In the genomic region with DNA sequence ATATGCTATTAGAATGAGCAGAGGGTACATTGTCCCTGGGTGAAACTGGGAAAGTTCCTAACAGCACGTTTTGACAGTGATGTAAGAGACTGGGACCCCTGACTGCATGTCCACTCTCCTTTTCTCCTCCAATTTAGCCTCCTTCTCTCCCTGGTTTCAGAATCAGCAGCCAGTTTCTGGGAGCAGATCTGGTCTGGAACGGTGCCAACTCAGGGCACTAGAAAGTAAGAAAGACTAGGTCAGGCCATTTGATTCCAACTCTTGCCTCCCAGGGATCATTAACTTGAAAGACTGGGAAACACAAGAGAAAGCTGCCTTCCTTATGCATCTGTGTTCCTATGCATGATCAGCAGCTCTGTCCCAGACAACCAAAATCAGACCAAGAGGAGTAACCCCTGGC, we compare ENCODE assay signal across 16 mouse cellular contexts. TPM values are rescaled to one million over a fixed set of nuclear protein-coding genes. Genes with fewer than 3 reads are reported as not detected.
DNase-seq lines count a peak whose midpoint lies in the region; ATAC-seq and TF ChIP-seq lines count a peak whose summit lies in the region.
"Had no signal": no experiment of that assay in that cellular context is flagged by ENCODE, and none has a peak within 500 bp of the region (broad histone marks: within the 10 kb centered on the region; RNA-seq: fewer than 3 reads in every experiment).

No protein-coding gene starts in this region.

- no peak for TF ChIP-seq EP300 in stomach, postnatal 0 days (optimal IDR thresholded peaks at IDR 0.05)

- ATAC-seq in stomach, embryonic 14.5 days (ENCODE audit: insufficient number of reproducible peaks, insufficient read depth, low FRiP score, low read depth), result no peak
- no peak for ATAC-seq in stomach, postnatal 0 days (ENCODE audit: low FRiP score, low TSS enrichment)
- ATAC-seq in forebrain, postnatal 0 days, result no peak

- H3K4me2 ChIP-seq in stomach, embryonic 14.5 days (replicated peaks; ENCODE audit: low read depth, low read length), result peak overlapping the region; percentile 10; the same call in 1 of the 2 replicates
- no peak overlapping the region; the same call in 1 of the 2 replicates for H3K4me2 ChIP-seq in stomach, postnatal 0 days (replicated peaks; ENCODE audit: low read depth)
- no peak overlapping the region for H3K4me2 ChIP-seq in forebrain, postnatal 0 days (ENCODE audit: low read depth)

- DNase-seq in adrenal gland, postnatal 25 days, result peak; percentile 33
- no peak for DNase-seq in adrenal gland, postnatal 14 days
- peak; percentile 4 for DNase-seq in layer of hippocampus, adult 11-12 months (ENCODE audit: low spot score)
- DNase-seq in layer of hippocampus, adult 8-10 months (ENCODE audit: low spot score in 2 of 2), result no peak
- DNase-seq in stomach, postnatal 0 days (ENCODE audit: low spot score), result no peak
- no peak for DNase-seq in forebrain, postnatal 0 days
- DNase-seq in cerebellum, adult 11-12 months, result no peak
- DNase-seq: right cerebral cortex, postnatal 4 days; thymus, postnatal 14 days had no signal

- no peak for TF ChIP-seq CTCF in stomach, postnatal 0 days (IDR thresholded peaks at IDR 0.05; ENCODE audit: low read depth)
- TF ChIP-seq CTCF in forebrain, postnatal 0 days (IDR thresholded peaks at IDR 0.05; ENCODE audit: low read depth), result no peak

- 53% methylated on average over 2 of the region's 2 CpGs for WGBS in stomach, embryonic 14.5 days
- WGBS in stomach, postnatal 0 days, result 49% methylated on average over 2 of the region's 2 CpGs
- 47% methylated on average over 2 of the region's 2 CpGs for WGBS in forebrain, postnatal 0 days

- H3K27ac ChIP-seq in stomach, embryonic 14.5 days (ENCODE audit: low read length), result no peak overlapping the region
- no peak overlapping the region for H3K27ac ChIP-seq in stomach, postnatal 0 days (replicated peaks)
- H3K27ac ChIP-seq in forebrain, postnatal 0 days (ENCODE audit: low read depth, low read length), result no peak overlapping the region
- H3K27ac ChIP-seq: embryonic facial prominence, embryonic 15.5 days had no signal

- no peak overlapping the region for H3K9ac ChIP-seq in stomach, embryonic 14.5 days (replicated peaks; ENCODE audit: low read depth, low read length)
- H3K9ac ChIP-seq in stomach, postnatal 0 days (ENCODE audit: low read length), result no peak overlapping the region
- no peak overlapping the region for H3K9ac ChIP-seq in forebrain, postnatal 0 days
- H3K9ac ChIP-seq: embryonic facial prominence, embryonic 15.5 days had no signal

- no peaks in the 10 kb centered on the region for H3K9me3 ChIP-seq in stomach, embryonic 14.5 days (ENCODE audit: control insufficient read depth, low read depth, low read length)
- H3K9me3 ChIP-seq in stomach, postnatal 0 days (ENCODE audit: control insufficient read depth, low read length), result no peaks in the 10 kb centered on the region
- H3K9me3 ChIP-seq in forebrain, postnatal 0 days (ENCODE audit: low read length), result no peaks in the 10 kb centered on the region
- H3K9me3 ChIP-seq: embryonic facial prominence, embryonic 15.5 days had no signal

- H3K36me3 ChIP-seq in stomach, embryonic 14.5 days (ENCODE audit: control insufficient read depth, insufficient read depth, low read length), result no peaks in the 10 kb centered on the region
- H3K36me3 ChIP-seq in stomach, postnatal 0 days (ENCODE audit: control insufficient read depth, insufficient read depth, low read length), result no peaks in the 10 kb centered on the region
- no peaks in the 10 kb centered on the region for H3K36me3 ChIP-seq in forebrain, postnatal 0 days (ENCODE audit: insufficient read depth)
- H3K36me3 ChIP-seq: embryonic facial prominence, embryonic 15.5 days had no signal

- no peak overlapping the region for H3K4me3 ChIP-seq in stomach, embryonic 14.5 days (ENCODE audit: low read depth, low read length)
- no peak overlapping the region for H3K4me3 ChIP-seq in stomach, postnatal 0 days (ENCODE audit: low read depth, low read length)
- H3K4me3 ChIP-seq in forebrain, postnatal 0 days (ENCODE audit: low read depth, low read length), result no peak overlapping the region

- H3K4me1 ChIP-seq in stomach, embryonic 14.5 days (ENCODE audit: control insufficient read depth, insufficient read depth, low read length), result no peaks in the 10 kb centered on the region
- H3K4me1 ChIP-seq in stomach, postnatal 0 days (replicated peaks; ENCODE audit: control insufficient read depth, insufficient read depth), result no peaks in the 10 kb centered on the region
- no peaks in the 10 kb centered on the region for H3K4me1 ChIP-seq in forebrain, postnatal 0 days (ENCODE audit: insufficient read depth)

- peaks cover 5% of the 10 kb centered on the region; the same call in 1 of the 2 replicates for H3K27me3 ChIP-seq in stomach, embryonic 14.5 days (ENCODE audit: control insufficient read depth, insufficient read depth, low read length)
- no peaks in the 10 kb centered on the region for H3K27me3 ChIP-seq in stomach, postnatal 0 days (ENCODE audit: control insufficient read depth, insufficient read depth, low read length)
- no peaks in the 10 kb centered on the region for H3K27me3 ChIP-seq in forebrain, postnatal 0 days (ENCODE audit: insufficient read depth, low read length)

RNA-seq across cellular contexts. Expression of gene Prnd, which starts 1.8 kb away (rescaled TPM):
- total RNA-seq in adrenal gland, postnatal 25 days (2021), result not detected in 2 replicates
- total RNA-seq in adrenal gland, postnatal 14 days (2021), result 0.98 and 2.8 TPM in 2 replicates
- total RNA-seq in layer of hippocampus, adult 8-10 months (2022), result under 1 TPM in 2 of 4 experiments, not detected in 2; 0.13 to 0.19 TPM
- 49.9 and 50.9 TPM in 2 replicates for polyA plus RNA-seq in stomach, embryonic 14.5 days (2014; fragmentation: Nextera tagmentation; extraction: Ambion mirVana)
- 16.3 and 22.8 TPM in 2 replicates for polyA plus RNA-seq in stomach, postnatal 0 days (2015; fragmentation: Nextera tagmentation; extraction: Ambion mirVana)
- 3.5 and 4.4 TPM in 2 replicates for total RNA-seq in forebrain, postnatal 0 days (2014; rRNA removed)
- 6.0 and 6.2 TPM in 2 replicates for polyA plus RNA-seq in forebrain, postnatal 0 days (2015; fragmentation: Nextera tagmentation; extraction: Ambion mirVana)
- total RNA-seq: adrenal gland, adult 2 months; megakaryocyte progenitor cell, adult 5-6 weeks had no signal

RNA-seq across cellular contexts. Expression of gene Prn, which starts 42.7 kb away (rescaled TPM):
- 0.24 TPM in 1 of 2 replicates, not detected in the other for total RNA-seq in adrenal gland, postnatal 25 days (2021)
- total RNA-seq in adrenal gland, postnatal 14 days (2021), result 0.79 and 1.1 TPM in 2 replicates
- total RNA-seq in layer of hippocampus, adult 8-10 months (2022), result under 1 TPM in 1 of 4 experiments, not detected in 3; 0.11 TPM
- polyA plus RNA-seq in stomach, embryonic 14.5 days (2014; fragmentation: Nextera tagmentation; extraction: Ambion mirVana), result not detected in 2 replicates
- 0.17 TPM in 2 replicates for polyA plus RNA-seq in stomach, postnatal 0 days (2015; fragmentation: Nextera tagmentation; extraction: Ambion mirVana)
- 0.76 TPM in 1 of 2 replicates, not detected in the other for total RNA-seq in forebrain, postnatal 0 days (2014; rRNA removed)
- polyA plus RNA-seq in forebrain, postnatal 0 days (2015; fragmentation: Nextera tagmentation; extraction: Ambion mirVana), result 0.33 TPM in 1 of 2 replicates, not detected in the other
- total RNA-seq: adrenal gland, adult 2 months; megakaryocyte progenitor cell, adult 5-6 weeks had no signal
- polyA plus RNA-seq: adrenal gland, adult 2 months; cerebellum, adult 2 months; embryonic facial prominence, embryonic 15.5 days; frontal cortex, adult 2 months; liver, embryonic 11.5 days had no signal

RNA-seq across cellular contexts. Expression of gene Prnp, which starts 42.7 kb away (rescaled TPM):
- 72.9 and 75.5 TPM in 2 replicates for total RNA-seq in adrenal gland, postnatal 25 days (2021)
- total RNA-seq in adrenal gland, postnatal 14 days (2021), result 73.3 and 74.6 TPM in 2 replicates
- total RNA-seq in layer of hippocampus, adult 8-10 months (2022), result 1,000 to 10,000 TPM; 1,012 to 1,060 (median 1,025) TPM
- polyA plus RNA-seq in stomach, embryonic 14.5 days (2014; fragmentation: Nextera tagmentation; extraction: Ambion mirVana), result 65.5 and 70.1 TPM in 2 replicates
- 87.5 and 102 TPM in 2 replicates for polyA plus RNA-seq in stomach, postnatal 0 days (2015; fragmentation: Nextera tagmentation; extraction: Ambion mirVana)
- 352 and 356 TPM in 2 replicates for total RNA-seq in forebrain, postnatal 0 days (2014; rRNA removed)
- 353 and 423 TPM in 2 replicates for polyA plus RNA-seq in forebrain, postnatal 0 days (2015; fragmentation: Nextera tagmentation; extraction: Ambion mirVana)

Comparison
In these comparisons a context has a peak if more than half of its experiments do, and no peak if none do; other contexts are left out.
1. DNase-seq: peak in adrenal gland, postnatal 25 days (single experiment) and layer of hippocampus, adult 11-12 months (single experiment); none in adrenal gland, postnatal 14 days (single experiment), layer of hippocampus, adult 8-10 months (0 of 2), stomach, postnatal 0 days (single experiment), forebrain, postnatal 0 days (single experiment) and cerebellum, adult 11-12 months (single experiment).